Comparison of ENCODE assay signal across 9 mouse cellular contexts in genomic region chr4:124646591-124646990, GRCm38 (mm10). TPM values are rescaled to one million over a fixed set of nuclear protein-coding genes. Genes with fewer than 3 reads are reported as not detected.
DNase-seq lines count a peak whose midpoint lies in the region; ATAC-seq lines count a peak whose summit lies in the region.
"Had no signal": no experiment of that assay in that cellular context is flagged by ENCODE, and none has a peak within 500 bp of the region (broad histone marks: within the 10 kb centered on the region; RNA-seq: fewer than 3 reads in every experiment).

No protein-coding gene starts in this region.

- H3K27me3 ChIP-seq in liver, embryonic 11.5 days (replicated peaks; ENCODE audit: control insufficient read depth, insufficient read depth, low read length): peaks cover 32% of the 10 kb centered on the region
- peaks cover 9% of the 10 kb centered on the region for H3K27me3 ChIP-seq in embryonic facial prominence, embryonic 13.5 days
- peaks cover 78% of the 10 kb centered on the region for H3K27me3 ChIP-seq in kidney, embryonic 15.5 days

- WGBS in liver, embryonic 11.5 days: 6% methylated on average over 8 of the region's 8 CpGs
- WGBS in embryonic facial prominence, embryonic 13.5 days: 11% methylated on average over 8 of the region's 8 CpGs
- 21% methylated on average over 8 of the region's 8 CpGs for WGBS in kidney, embryonic 15.5 days
- WGBS in macrophage (ENCODE audit: missing documents): 20% methylated on average over 6 of the region's 8 CpGs

- no peak for ATAC-seq in liver, embryonic 11.5 days (replicated peaks; ENCODE audit: low FRiP score)
- ATAC-seq in embryonic facial prominence, embryonic 13.5 days (ENCODE audit: insufficient number of reproducible peaks, insufficient read depth, low FRiP score, low TSS enrichment, low read depth): no peak
- no peak for ATAC-seq in kidney, embryonic 15.5 days (replicated peaks; ENCODE audit: low FRiP score)
- no peak for ATAC-seq in frontal cortex, adult (ENCODE audit: low TSS enrichment)

- no peak overlapping the region for H3K9ac ChIP-seq in liver, embryonic 11.5 days (ENCODE audit: low read depth, low read length)
- 0 out of 2 replicates have a peak overlapping the region, but pooled peaks have one; percentile 11 for H3K9ac ChIP-seq in embryonic facial prominence, embryonic 13.5 days
- H3K9ac ChIP-seq in kidney, embryonic 15.5 days: no peak overlapping the region

- intact Hi-C loops in left cerebral cortex, postnatal 25 days (cut with DNase I): no loop called here

- no peak overlapping the region for H3K4me3 ChIP-seq in liver, embryonic 11.5 days (ENCODE audit: low read depth, low read length)
- no peak overlapping the region for H3K4me3 ChIP-seq in embryonic facial prominence, embryonic 13.5 days
- no peak overlapping the region for H3K4me3 ChIP-seq in kidney, embryonic 15.5 days (replicated peaks)
- H3K4me3 ChIP-seq in macrophage (ENCODE audit: inconsistent target): no peak overlapping the region; the same call in 1 of the 2 replicates

- H3K9me3 ChIP-seq in liver, embryonic 11.5 days (ENCODE audit: control insufficient read depth, low read length): no peaks in the 10 kb centered on the region
- no peaks in the 10 kb centered on the region for H3K9me3 ChIP-seq in embryonic facial prominence, embryonic 13.5 days
- no peaks in the 10 kb centered on the region for H3K9me3 ChIP-seq in kidney, embryonic 15.5 days (replicated peaks)

- peaks cover 10% of the 10 kb centered on the region for H3K4me1 ChIP-seq in liver, embryonic 11.5 days (replicated peaks; ENCODE audit: control insufficient read depth, insufficient read depth, low read length)
- H3K4me1 ChIP-seq in embryonic facial prominence, embryonic 13.5 days: peaks cover 19% of the 10 kb centered on the region
- H3K4me1 ChIP-seq in kidney, embryonic 15.5 days: peaks cover 17% of the 10 kb centered on the region

- no peaks in the 10 kb centered on the region for H3K79me2 ChIP-seq in macrophage (ENCODE audit: inconsistent target)

- no peaks in the 10 kb centered on the region for H3K36me3 ChIP-seq in liver, embryonic 11.5 days (ENCODE audit: control insufficient read depth, insufficient read depth, low read length)
- H3K36me3 ChIP-seq in embryonic facial prominence, embryonic 13.5 days: no peaks in the 10 kb centered on the region
- H3K36me3 ChIP-seq in kidney, embryonic 15.5 days: no peaks in the 10 kb centered on the region
- no peaks in the 10 kb centered on the region for H3K36me3 ChIP-seq in macrophage (ENCODE audit: inconsistent target)

- DNase-seq in liver, embryonic 11.5 days (ENCODE audit: low spot score): no peak
- no peak for DNase-seq in liver
- no peak for DNase-seq in left cerebral cortex, postnatal 25 days (ENCODE audit: low spot score in 2 of 2)
- no peak for DNase-seq in gastrocnemius, postnatal 4 days (ENCODE audit: low spot score in 2 of 2)

- H3K4me2 ChIP-seq in liver, embryonic 11.5 days: peak overlapping the region; percentile 1; the same call in 1 of the 2 replicates
- H3K4me2 ChIP-seq in embryonic facial prominence, embryonic 13.5 days: peak overlapping the region; percentile 31
- peak overlapping the region; percentile 33 for H3K4me2 ChIP-seq in kidney, embryonic 15.5 days

- no peak overlapping the region for H3K27ac ChIP-seq in liver, embryonic 11.5 days (ENCODE audit: low read depth, low read length)
- H3K27ac ChIP-seq in embryonic facial prominence, embryonic 13.5 days: no peak overlapping the region
- H3K27ac ChIP-seq in kidney, embryonic 15.5 days: 0 out of 2 replicates have a peak overlapping the region, but pooled peaks have one; percentile 18
- H3K27ac ChIP-seq in macrophage: 0 out of 2 replicates have a peak overlapping the region, but pooled peaks have one; percentile 21

RNA-seq across cellular contexts. Expression of gene Pou3f1, which starts 10.0 kb away (rescaled TPM):
- 0.16 and 0.21 TPM in 2 replicates for polyA plus RNA-seq in liver, embryonic 11.5 days (2014; fragmentation: Nextera tagmentation; extraction: Ambion mirVana)
- polyA plus RNA-seq in embryonic facial prominence, embryonic 13.5 days (2015; fragmentation: Nextera tagmentation; extraction: Ambion mirVana): 2.3 and 2.4 TPM in 2 replicates
- 0.62 and 0.69 TPM in 2 replicates for polyA plus RNA-seq in kidney, embryonic 15.5 days (2015; fragmentation: Nextera tagmentation; extraction: Ambion mirVana)
- total RNA-seq in macrophage (2018; cell fraction: chromatin; rRNA removed): 1 to 10 TPM in 11 of 26 experiments, under 1 TPM in 13, not detected in 2; 0.25 to 4.4 (median 0.90) TPM
- total RNA-seq in macrophage (2018; cell fraction: cytosol; rRNA removed): 10 to 100 TPM in 2 of 26 experiments, 1 to 10 TPM in 20, under 1 TPM in 4; 0.86 to 14.3 (median 2.7) TPM
- 10 to 100 TPM in 9 of 26 experiments, 1 to 10 TPM in 11, under 1 TPM in 6; 0.48 to 20.4 (median 5.9) TPM for total RNA-seq in macrophage (2018; cell fraction: nucleus; rRNA removed)
- polyA plus RNA-seq in macrophage (2018): 0.49 to 1.1 TPM (median 0.70 TPM) in 3 replicates
- total RNA-seq in left cerebral cortex, postnatal 25 days (2021): 10 to 100 TPM; 18.2 to 18.3 TPM
- total RNA-seq in gastrocnemius, postnatal 4 days (2021): 1 to 10 TPM; 4.2 to 4.4 TPM
- total RNA-seq: megakaryocyte progenitor cell, adult 5-6 weeks had no signal

RNA-seq across cellular contexts. Expression of gene 3100002H09Rik, which starts 36.0 kb away (rescaled TPM):
- polyA plus RNA-seq in liver, embryonic 11.5 days (2014; fragmentation: Nextera tagmentation; extraction: Ambion mirVana): not detected in 2 replicates
- polyA plus RNA-seq in embryonic facial prominence, embryonic 13.5 days (2015; fragmentation: Nextera tagmentation; extraction: Ambion mirVana): not detected in 2 replicates
- not detected in 2 replicates for polyA plus RNA-seq in kidney, embryonic 15.5 days (2015; fragmentation: Nextera tagmentation; extraction: Ambion mirVana)
- 10 to 100 TPM in 4 of 26 experiments, 1 to 10 TPM in 21, not detected in 1; 1.2 to 15.3 (median 5.5) TPM for total RNA-seq in macrophage (2018; cell fraction: chromatin; rRNA removed)
- under 1 TPM in 3 of 26 experiments, not detected in 23; 0.33 to 0.34 (median 0.34) TPM for total RNA-seq in macrophage (2018; cell fraction: cytosol; rRNA removed)
- 1 to 10 TPM in 15 of 26 experiments, under 1 TPM in 6, not detected in 5; 0.59 to 6.8 (median 2.5) TPM for total RNA-seq in macrophage (2018; cell fraction: nucleus; rRNA removed)
- 0.19 TPM in 1 of 3 replicates, not detected in the others for polyA plus RNA-seq in macrophage (2018)
- 1 to 10 TPM in 1 of 2 experiments, under 1 TPM in 1; 0.44 to 1.1 TPM for total RNA-seq in left cerebral cortex, postnatal 25 days (2021)
- not detected for total RNA-seq in gastrocnemius, postnatal 4 days (2021)
- total RNA-seq: megakaryocyte progenitor cell, adult 5-6 weeks had no signal

RNA-seq across cellular contexts. Expression of gene Utp11, which starts 46.8 kb away (rescaled TPM):
- 73.3 and 80.5 TPM in 2 replicates for polyA plus RNA-seq in liver, embryonic 11.5 days (2014; fragmentation: Nextera tagmentation; extraction: Ambion mirVana)
- polyA plus RNA-seq in embryonic facial prominence, embryonic 13.5 days (2015; fragmentation: Nextera tagmentation; extraction: Ambion mirVana): 84.7 and 92.2 TPM in 2 replicates
- polyA plus RNA-seq in kidney, embryonic 15.5 days (2015; fragmentation: Nextera tagmentation; extraction: Ambion mirVana): 78.5 and 81.9 TPM in 2 replicates
- 100 to 1,000 TPM in 1 of 26 experiments, 10 to 100 TPM in 25; 12.1 to 101 (median 51.8) TPM for total RNA-seq in macrophage (2018; cell fraction: chromatin; rRNA removed)
- 10 to 100 TPM; 24.9 to 44.6 (median 33.0) TPM for total RNA-seq in macrophage (2018; cell fraction: cytosol; rRNA removed)
- 10 to 100 TPM; 11.1 to 53.3 (median 29.8) TPM for total RNA-seq in macrophage (2018; cell fraction: nucleus; rRNA removed)
- polyA plus RNA-seq in macrophage (2018): 32.1 to 58.7 TPM (median 57.7 TPM) in 3 replicates
- 10 to 100 TPM; 13.8 to 17.9 TPM for total RNA-seq in left cerebral cortex, postnatal 25 days (2021)
- 10 to 100 TPM; 32.1 to 39.2 TPM for total RNA-seq in gastrocnemius, postnatal 4 days (2021)

RNA-seq across cellular contexts. Expression of gene Fhl3, which starts 53.9 kb away (rescaled TPM):
- polyA plus RNA-seq in liver, embryonic 11.5 days (2014; fragmentation: Nextera tagmentation; extraction: Ambion mirVana): 5.1 and 6.8 TPM in 2 replicates
- polyA plus RNA-seq in embryonic facial prominence, embryonic 13.5 days (2015; fragmentation: Nextera tagmentation; extraction: Ambion mirVana): 17.0 and 19.5 TPM in 2 replicates
- polyA plus RNA-seq in kidney, embryonic 15.5 days (2015; fragmentation: Nextera tagmentation; extraction: Ambion mirVana): 8.4 and 12.4 TPM in 2 replicates
- 100 to 1,000 TPM in 5 of 26 experiments, 10 to 100 TPM in 21; 19.4 to 246 (median 86.4) TPM for total RNA-seq in macrophage (2018; cell fraction: chromatin; rRNA removed)
- 100 to 1,000 TPM in 1 of 26 experiments, 10 to 100 TPM in 25; 25.7 to 105 (median 54.7) TPM for total RNA-seq in macrophage (2018; cell fraction: cytosol; rRNA removed)
- 100 to 1,000 TPM in 5 of 26 experiments, 10 to 100 TPM in 21; 31.8 to 142 (median 70.6) TPM for total RNA-seq in macrophage (2018; cell fraction: nucleus; rRNA removed)
- polyA plus RNA-seq in macrophage (2018): 24.2 to 70.3 TPM (median 28.8 TPM) in 3 replicates
- 1 to 10 TPM; 1.5 to 1.8 TPM for total RNA-seq in left cerebral cortex, postnatal 25 days (2021)
- 10 to 100 TPM; 73.0 to 81.8 TPM for total RNA-seq in gastrocnemius, postnatal 4 days (2021)

Comparison
In these comparisons a context has a peak if more than half of its experiments do, and no peak if none do; other contexts are left out.
1. H3K27ac ChIP-seq: peak in kidney, embryonic 15.5 days (single experiment) and macrophage (single experiment); none in liver, embryonic 11.5 days (single experiment) and embryonic facial prominence, embryonic 13.5 days (single experiment).
2. Peak in every context shown above with its lines, with median percentiles within 50 percentile points of each other: H3K4me2 ChIP-seq.